Mouse (Mus musculus) ES-Bruce4 (cell line): Measurements from ENCODE around the gene Trpv4. TPM values are rescaled to one million over a fixed set of nuclear protein-coding genes. Genes with fewer than 3 reads are reported as not detected.

Experiments
- H3K27ac ChIP-seq: 2 replicates; pipeline ENCODE4 v1.5.1; 2012; ENCODE audit warnings: low read length, inconsistent platforms; ENCODE audit not compliant: insufficient read depth
- H3K27me3 ChIP-seq: 2 replicates; pipeline ENCODE4 v1.6.1; 2012; ENCODE audit warnings: mild to moderate bottlenecking, low read length, inconsistent platforms; ENCODE audit not compliant: control insufficient read depth, poor library complexity, insufficient read depth, severe bottlenecking
- H3K36me3 ChIP-seq: 2 replicates; pipeline ENCODE4 v1.6.1; 2012; ENCODE audit warnings: inconsistent platforms, mild to moderate bottlenecking, low read length, moderate library complexity; ENCODE audit not compliant: control insufficient read depth, poor library complexity, insufficient read depth, severe bottlenecking
- H3K4me1 ChIP-seq: one replicate; pipeline ENCODE4 v1.8.1; 2011; ENCODE audit warnings: low read length; ENCODE audit not compliant: control insufficient read depth, insufficient read depth
- H3K4me3 ChIP-seq: 2 replicates; pipeline ENCODE4 v1.5.1; 2011; ENCODE audit warnings: low read depth, mild to moderate bottlenecking, low read length
- H3K9ac ChIP-seq: 2 replicates; pipeline ENCODE4 v1.6.1; 2012; ENCODE audit warnings: low read depth, mild to moderate bottlenecking, inconsistent platforms; ENCODE audit not compliant: poor library complexity, severe bottlenecking
- H3K9me3 ChIP-seq: replicated peaks from 2 replicates; pipeline ENCODE4 v1.6.1; 2012; ENCODE audit warnings: mild to moderate bottlenecking, low read length, inconsistent platforms; ENCODE audit not compliant: control insufficient read depth, poor library complexity, insufficient read depth, severe bottlenecking
- CTCF ChIP-seq: IDR thresholded peaks from one replicate; pipeline ENCODE4 v1.8.1; 2011; ENCODE audit warnings: low read depth, low read length
- EP300 ChIP-seq: IDR thresholded peaks from 2 replicates; pipeline ENCODE4 v1.6.1; 2011; ENCODE audit warnings: low read depth, low read length; ENCODE audit not compliant: insufficient read depth
- POLR2A ChIP-seq: IDR thresholded peaks from one replicate; pipeline ENCODE4 v1.8.1; 2011; ENCODE audit warnings: low read length; ENCODE audit not compliant: insufficient read depth
- polyA plus RNA-seq: library from polyadenylated mRNA; stranded (reverse); fragments of >200 nt; gene quantifications from 2 replicates; pipeline ENCODE4 v1.2.4, GENCODE M21; 2011; ENCODE audit warnings: low read depth; ENCODE audit not compliant: missing spikeins, insufficient read depth, insufficient read length

Trpv4 gene
- polyA plus RNA-seq, 1 experiment: 4.2 TPM

GRCm38 (mm10) chr5:114664139-114664538, 5.9 kb upstream of the Trpv4 start:
- H3K9me3 ChIP-seq: no peaks in the 10 kb centered on the region
- TF ChIP-seq POLR2A (no peak), CTCF (no peak), EP300 (peak; percentile 76; the same call in 1 of the 2 replicates)
- H3K27ac ChIP-seq: peak overlapping the region; percentile 21; the same call in 1 of the 2 replicates
- H3K27me3 ChIP-seq: no peaks in the 10 kb centered on the region
- H3K9ac ChIP-seq: no peak overlapping the region
- H3K4me1 ChIP-seq: peaks cover 8% of the 10 kb centered on the region
- no peaks in the 10 kb centered on the region for H3K36me3 ChIP-seq
- no peak overlapping the region for H3K4me3 ChIP-seq

GRCm38 (mm10) chr5:114661029-114661428, 2.8 kb upstream of the Trpv4 start:
- H3K27me3 ChIP-seq: peaks cover 6% of the 10 kb centered on the region; the same call in 1 of the 2 replicates

GRCm38 (mm10) chr5:114657426-114657825, 795 bp downstream of the Trpv4 start:
- H3K4me3 ChIP-seq: peak overlapping the region; percentile 75
- peak overlapping the region; percentile 86 for H3K9ac ChIP-seq
- no peaks in the 10 kb centered on the region for H3K4me1 ChIP-seq
- no peaks in the 10 kb centered on the region for H3K36me3 ChIP-seq
- H3K9me3 ChIP-seq: no peaks in the 10 kb centered on the region
- H3K27me3 ChIP-seq: peaks cover 6% of the 10 kb centered on the region; the same call in 1 of the 2 replicates
- no peak overlapping the region for H3K27ac ChIP-seq
- TF ChIP-seq POLR2A (no peak), CTCF (no peak), EP300 (no peak)

More at GRCm38 (mm10) chr5:114661029-114661428, 2.8 kb upstream of the Trpv4 start:
- no peaks in the 10 kb centered on the region for H3K9me3 ChIP-seq
- no peaks in the 10 kb centered on the region for H3K36me3 ChIP-seq
- H3K27ac ChIP-seq: no peak overlapping the region
- TF ChIP-seq CTCF: no peak
- no peak for TF ChIP-seq EP300
- TF ChIP-seq POLR2A: no peak
- peaks cover 8% of the 10 kb centered on the region for H3K4me1 ChIP-seq
- H3K9ac ChIP-seq: no peak overlapping the region
- H3K4me3 ChIP-seq: no peak overlapping the region

GRCm38 (mm10) chr5:114656305-114656704, 1.9 kb downstream of the Trpv4 start:
- TF ChIP-seq CTCF (no peak), EP300 (no peak), POLR2A (no peak)
- no peak overlapping the region for H3K9ac ChIP-seq
- no peaks in the 10 kb centered on the region for H3K36me3 ChIP-seq
- no peak overlapping the region for H3K27ac ChIP-seq
- peaks cover 6% of the 10 kb centered on the region; the same call in 1 of the 2 replicates for H3K27me3 ChIP-seq
- no peaks in the 10 kb centered on the region for H3K4me1 ChIP-seq
- H3K4me3 ChIP-seq: no peak overlapping the region
- no peaks in the 10 kb centered on the region for H3K9me3 ChIP-seq

GRCm38 (mm10) chr5:114655721-114656120, 2.5 kb downstream of the Trpv4 start:
- TF ChIP-seq CTCF: no peak
- TF ChIP-seq EP300: no peak
- no peak for TF ChIP-seq POLR2A
- Histone ChIP-seq H3K4me1 (no peaks in the 10 kb centered on the region), H3K4me3 (no peak overlapping the region), H3K9ac (no peak overlapping the region), H3K9me3 (no peaks in the 10 kb centered on the region), H3K36me3 (no peaks in the 10 kb centered on the region), H3K27ac (no peak overlapping the region), H3K27me3 (peaks cover 6% of the 10 kb centered on the region; the same call in 1 of the 2 replicates)

- Histone ChIP-seq H3K4me3 (no peak overlapping the region), H3K36me3 (no peaks in the 10 kb centered on the region), H3K27me3 (peaks cover 6% of the 10 kb centered on the region; the same call in 1 of the 2 replicates), H3K4me1 (no peaks in the 10 kb centered on the region), H3K27ac (no peak overlapping the region), H3K9ac (no peak overlapping the region), H3K9me3 (no peaks in the 10 kb centered on the region)
- TF ChIP-seq CTCF (no peak), EP300 (no peak), POLR2A (no peak)
Observed at GRCm38 (mm10) chr5:114653656-114654437, 4.4 kb downstream of the Trpv4 start.
